Mouse (Mus musculus): ENCODE measurements around the gene Ftsj3. TPM values are rescaled to one million over a fixed set of nuclear protein-coding genes. Genes with fewer than 3 reads are reported as not detected.
"Not testable (repeated sequence)": the region's sequence is repeated elsewhere in the genome, so short reads cannot be mapped to it uniquely, and the experiment has no call there.

Ftsj3 gene
- polyA plus RNA-seq, 1 experiment from 2014 or later, result 34.1 TPM

- Histone ChIP-seq H3K27me3 (replicated peaks) (no peaks in the 10 kb centered on the region), H3K4me3 (no peak overlapping the region), H3K4me2 (no peak overlapping the region), H3K9me3 (no peaks in the 10 kb centered on the region), H3K9ac (no peak overlapping the region), H3K4me1 (peaks cover 40% of the 10 kb centered on the region), H3K27ac (no peak overlapping the region), H3K36me3 (replicated peaks) (peaks cover 30% of the 10 kb centered on the region)
- WGBS, result 86% methylated on average over 12 of the region's 15 CpGs
- no peak for ATAC-seq (replicated peaks)
Measured at GRCm38 (mm10) chr11:106267311-106267852, 11.5 kb upstream of the Ftsj3 start.

DNA sequence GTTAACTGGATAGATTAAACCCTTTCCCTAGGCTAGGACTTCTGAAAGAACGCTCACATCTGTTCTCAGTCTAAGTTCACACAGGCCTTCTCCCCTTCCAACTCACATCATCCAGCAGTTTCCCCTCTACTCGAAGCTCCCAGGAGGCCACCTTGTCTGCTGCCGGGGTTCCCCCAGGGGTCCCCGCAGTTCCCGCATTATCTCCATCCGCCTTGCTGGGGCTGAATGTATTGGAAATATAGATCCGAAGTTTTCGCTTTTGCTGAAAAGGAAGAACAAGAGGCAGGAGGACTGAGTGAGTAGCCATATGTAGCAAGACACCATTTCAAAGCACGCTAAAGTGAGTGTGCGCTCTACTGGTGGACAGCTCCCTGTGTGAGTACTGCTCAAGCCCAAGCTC lies 10.6 kb upstream of the Ftsj3 start:
- H3K27ac ChIP-seq, result no peak overlapping the region
- WGBS, result 93% methylated on average over 10 of the region's 10 CpGs
- no peak overlapping the region for H3K4me3 ChIP-seq
- H3K4me1 ChIP-seq, result peaks cover 33% of the 10 kb centered on the region
- H3K27me3 ChIP-seq (replicated peaks), result no peaks in the 10 kb centered on the region
- H3K9me3 ChIP-seq, result no peaks in the 10 kb centered on the region
- H3K36me3 ChIP-seq (replicated peaks), result peaks cover 39% of the 10 kb centered on the region
- no peak for ATAC-seq (replicated peaks)
- H3K9ac ChIP-seq, result no peak overlapping the region
- H3K4me2 ChIP-seq, result no peak overlapping the region

DNA sequence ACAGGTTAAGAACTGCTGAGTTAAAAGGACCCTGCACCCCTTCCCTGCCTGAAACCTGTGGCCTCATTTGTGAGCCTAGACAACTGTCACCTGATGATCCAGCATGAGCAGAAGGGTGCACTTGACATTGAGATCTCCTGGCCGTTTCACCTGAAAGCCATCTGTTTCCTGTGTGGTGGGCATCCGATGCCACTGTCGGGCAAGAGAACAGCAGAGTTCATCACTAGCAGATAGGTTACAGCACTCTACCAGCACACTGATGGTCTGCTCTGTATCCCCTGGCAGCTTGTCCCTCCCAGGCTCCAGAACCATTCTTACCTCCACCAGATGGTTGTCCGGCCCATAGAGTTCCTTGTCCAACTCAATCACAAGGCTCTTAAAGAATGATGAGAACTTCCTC lies 9.7 kb upstream of the Ftsj3 start:
- H3K27ac ChIP-seq, result no peak overlapping the region
- WGBS, result 96% methylated on average over 4 of the region's 4 CpGs

DNA sequence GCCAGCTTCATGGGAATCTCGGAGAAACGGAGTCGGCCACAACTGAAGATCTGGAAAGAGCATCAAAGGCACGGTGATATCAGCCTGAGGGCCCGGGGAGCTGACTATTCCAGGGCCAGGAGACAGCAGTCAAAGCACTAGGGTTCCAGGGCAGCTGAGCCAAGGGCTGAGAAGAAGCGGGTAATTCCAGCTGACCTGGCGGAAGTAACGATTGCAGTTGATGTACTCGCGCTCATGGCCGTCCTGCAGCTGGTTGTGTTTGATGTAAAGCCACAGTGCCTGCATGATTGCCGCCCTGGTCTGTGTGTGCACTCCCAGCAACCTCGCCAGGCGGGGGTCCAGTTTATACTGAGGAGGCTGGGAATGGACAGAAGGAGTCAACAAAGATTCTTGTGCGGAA lies 9.1 kb upstream of the Ftsj3 start:
- peaks cover 20% of the 10 kb centered on the region for H3K4me1 ChIP-seq
- 96% methylated on average over 15 of the region's 15 CpGs for WGBS
- H3K36me3 ChIP-seq (replicated peaks), result peaks cover 40% of the 10 kb centered on the region
- ATAC-seq (replicated peaks), result no peak
- no peak overlapping the region for H3K4me2 ChIP-seq
- H3K9me3 ChIP-seq, result no peaks in the 10 kb centered on the region
- no peak overlapping the region for H3K27ac ChIP-seq
- H3K27me3 ChIP-seq (replicated peaks), result no peaks in the 10 kb centered on the region
- H3K9ac ChIP-seq, result no peak overlapping the region
- no peak overlapping the region for H3K4me3 ChIP-seq

More for the DNA sequence above, 9.7 kb upstream of the Ftsj3 start:
- Histone ChIP-seq H3K4me2 (no peak overlapping the region), H3K9me3 (no peaks in the 10 kb centered on the region), H3K4me3 (no peak overlapping the region), H3K27me3 (replicated peaks) (no peaks in the 10 kb centered on the region), H3K9ac (no peak overlapping the region), H3K36me3 (replicated peaks) (peaks cover 40% of the 10 kb centered on the region), H3K4me1 (peaks cover 25% of the 10 kb centered on the region)
- no peak for ATAC-seq (replicated peaks)

DNA sequence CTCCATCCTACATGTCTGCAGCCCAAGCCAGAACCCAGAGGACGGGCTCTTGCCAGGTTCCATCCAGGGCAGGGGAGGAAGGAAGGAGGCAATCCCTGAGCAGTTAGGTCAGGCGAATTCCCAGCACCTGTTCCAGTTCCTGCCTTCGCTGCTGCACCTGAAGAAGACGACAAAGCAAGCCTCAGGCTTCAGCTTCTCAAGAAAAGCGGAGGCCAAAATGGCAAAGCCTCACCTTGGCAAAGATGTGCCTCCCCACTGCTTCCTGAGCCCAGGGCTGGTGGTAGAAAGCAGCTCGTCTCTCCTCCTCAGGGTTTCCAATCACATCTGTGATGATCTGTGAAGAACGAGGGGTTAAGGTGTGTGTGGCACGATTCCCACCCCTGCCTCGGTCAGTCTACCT lies 8.1 kb upstream of the Ftsj3 start:
- peaks cover 40% of the 10 kb centered on the region for H3K36me3 ChIP-seq (replicated peaks)
- H3K4me3 ChIP-seq, result no peak overlapping the region
- H3K27ac ChIP-seq, result no peak overlapping the region
- 92% methylated on average over 9 of the region's 9 CpGs for WGBS
- no peak for ATAC-seq (replicated peaks)
- no peak overlapping the region for H3K4me2 ChIP-seq
- H3K9me3 ChIP-seq, result no peaks in the 10 kb centered on the region
- H3K4me1 ChIP-seq, result peaks cover 13% of the 10 kb centered on the region
- no peak overlapping the region for H3K9ac ChIP-seq
- H3K27me3 ChIP-seq (replicated peaks), result no peaks in the 10 kb centered on the region

DNA sequence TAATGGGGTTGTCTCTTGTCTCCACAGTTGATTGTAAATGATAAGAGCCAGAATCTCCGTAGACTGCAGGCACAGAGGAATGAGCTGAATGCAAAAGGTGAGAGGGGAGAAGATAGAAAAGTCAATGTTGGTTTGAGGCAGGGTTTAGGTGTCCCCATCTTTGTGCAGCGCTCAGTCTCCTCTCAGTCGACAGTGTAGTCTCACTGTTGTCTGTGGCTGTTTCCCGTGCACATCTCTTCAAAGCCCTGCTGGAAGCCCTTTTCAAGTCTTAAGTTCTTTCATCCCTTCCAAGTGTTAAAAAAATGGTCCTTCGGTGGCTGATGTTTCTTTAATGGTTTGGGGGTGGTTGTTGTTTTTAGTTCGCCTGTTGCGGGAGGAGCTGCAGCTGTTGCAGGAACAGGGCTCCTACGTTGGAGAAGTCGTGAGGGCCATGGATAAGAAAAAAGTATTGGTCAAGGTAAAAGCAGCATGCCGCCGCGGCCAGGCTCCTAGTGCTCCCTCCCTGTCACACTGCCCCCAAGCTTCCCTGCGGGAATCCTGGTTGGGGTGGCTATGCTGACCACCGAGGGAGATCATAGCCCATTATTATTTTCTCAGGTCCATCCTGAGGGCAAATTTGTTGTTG lies 5.1 kb upstream of the Ftsj3 start:
- H3K4me2 ChIP-seq, result no peak overlapping the region
- ATAC-seq (replicated peaks), result no peak

DNA sequence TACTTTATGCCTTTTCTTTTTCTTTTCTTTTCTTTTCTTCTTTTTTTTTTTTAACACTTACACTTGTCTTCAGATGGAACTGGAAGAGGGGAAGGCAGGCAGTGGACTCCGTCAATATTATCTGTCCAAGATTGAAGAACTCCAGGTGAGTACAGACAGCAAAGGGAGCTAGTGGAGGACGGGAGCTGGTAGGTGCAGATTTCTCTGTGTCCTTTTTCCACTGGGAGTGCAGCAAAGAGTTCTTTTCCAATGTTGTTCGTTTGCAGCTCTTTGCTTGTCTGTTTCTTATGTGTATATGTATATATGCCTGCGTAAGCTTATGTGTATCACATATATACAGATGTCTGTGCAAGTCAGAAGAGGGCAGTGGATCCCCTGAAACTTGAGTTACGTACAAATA lies 896 bp upstream of the Ftsj3 start:
- Histone ChIP-seq H3K36me3 (replicated peaks) (peaks cover 20% of the 10 kb centered on the region; the same call in 1 of the 2 replicates), H3K9ac (peak overlapping the region; percentile 71), H3K4me1 (peaks cover 23% of the 10 kb centered on the region), H3K27ac (no peak overlapping the region), H3K9me3 (no peaks in the 10 kb centered on the region), H3K27me3 (replicated peaks) (no peaks in the 10 kb centered on the region), H3K4me2 (peak overlapping the region; percentile 89), H3K4me3 (peak overlapping the region; percentile 70)
- no peak for ATAC-seq (replicated peaks)
- 77% methylated on average over 5 of the region's 5 CpGs for WGBS

More for the DNA sequence above, 5.1 kb upstream of the Ftsj3 start:
- Histone ChIP-seq H3K27me3 (replicated peaks) (no peaks in the 10 kb centered on the region), H3K9ac (no peak overlapping the region), H3K4me1 (peaks cover 14% of the 10 kb centered on the region), H3K36me3 (replicated peaks) (peaks cover 38% of the 10 kb centered on the region), H3K4me3 (no peak overlapping the region), H3K27ac (no peak overlapping the region), H3K9me3 (no peaks in the 10 kb centered on the region)
- 83% methylated on average over 14 of the region's 14 CpGs for WGBS

DNA sequence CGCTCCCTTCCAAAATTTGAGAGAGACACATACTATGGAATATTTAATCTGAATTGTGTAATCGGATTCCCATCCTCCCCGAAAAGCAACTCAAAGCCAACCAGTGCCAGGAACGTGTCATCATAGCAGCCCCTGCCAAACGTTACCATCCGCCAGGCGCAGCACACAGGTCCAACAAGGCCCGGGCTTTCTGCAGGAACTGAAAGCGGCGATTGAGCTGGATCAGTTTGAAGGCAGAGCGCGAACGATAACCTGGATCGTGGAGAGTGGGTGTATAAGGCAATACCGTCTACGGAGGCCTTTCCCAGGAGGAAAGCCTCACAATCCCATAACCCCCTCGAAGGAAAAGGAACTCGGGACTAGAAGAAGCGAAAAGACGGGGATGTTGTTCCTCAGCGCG lies 705 bp downstream of the Ftsj3 start:
- peak overlapping the region; percentile 70 for H3K4me3 ChIP-seq
- peaks cover 23% of the 10 kb centered on the region for H3K4me1 ChIP-seq
- WGBS, result 4% methylated on average over 22 of the region's 22 CpGs
- H3K9ac ChIP-seq, result peak overlapping the region; percentile 42
- peaks cover 32% of the 10 kb centered on the region for H3K36me3 ChIP-seq (replicated peaks)
- peak overlapping the region; percentile 89 for H3K4me2 ChIP-seq
- no peaks in the 10 kb centered on the region for H3K9me3 ChIP-seq
- ATAC-seq (replicated peaks), result no peak; the same call in 1 of the 2 replicates
- 0 out of 2 replicates have a peak overlapping the region, but pooled peaks have one; percentile 2 for H3K27ac ChIP-seq
- H3K27me3 ChIP-seq (replicated peaks), result no peaks in the 10 kb centered on the region

GRCm38 (mm10) chr11:106254767-106255166 lies 1.1 kb downstream of the Ftsj3 start:
- Histone ChIP-seq H3K27me3 (replicated peaks) (no peaks in the 10 kb centered on the region), H3K4me1 (peaks cover 23% of the 10 kb centered on the region), H3K4me3 (peak overlapping the region; percentile 70), H3K36me3 (replicated peaks) (peaks cover 36% of the 10 kb centered on the region), H3K9ac (peak overlapping the region; percentile 42; the same call in 1 of the 2 replicates), H3K4me2 (peak overlapping the region; percentile 89), H3K9me3 (no peaks in the 10 kb centered on the region), H3K27ac (no peak overlapping the region)
- WGBS, result 25% methylated on average over 2 of the region's 2 CpGs
- no peak for ATAC-seq (replicated peaks)

DNA sequence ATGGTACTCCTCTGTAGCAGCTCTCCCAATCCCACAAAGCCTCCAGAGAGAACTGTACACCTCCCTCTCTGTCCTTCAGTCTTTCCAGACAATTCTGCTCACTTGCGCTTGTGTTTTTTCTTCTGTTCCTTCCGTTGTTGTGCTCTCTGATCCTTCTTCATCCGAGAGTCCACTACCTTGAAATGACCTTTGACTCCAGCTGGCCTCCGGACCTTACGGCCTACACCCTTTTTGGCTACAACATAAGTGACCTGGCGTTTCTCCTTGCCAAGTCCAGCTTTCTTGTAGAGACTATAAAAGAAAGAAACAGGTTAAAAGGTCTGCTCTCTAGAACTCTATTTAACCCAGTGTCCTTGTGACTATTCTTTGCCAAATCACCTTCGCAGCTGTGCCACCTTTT lies 6.6 kb downstream of the Ftsj3 start:
- 90% methylated on average over 7 of the region's 7 CpGs for WGBS
- Histone ChIP-seq H3K4me1 (no peaks in the 10 kb centered on the region), H3K36me3 (replicated peaks) (peaks cover 80% of the 10 kb centered on the region), H3K27ac (no peak overlapping the region), H3K9ac (no peak overlapping the region), H3K27me3 (replicated peaks) (no peaks in the 10 kb centered on the region), H3K4me2 (no peak overlapping the region), H3K4me3 (no peak overlapping the region), H3K9me3 (no peaks in the 10 kb centered on the region; the same call in 1 of the 2 replicates)
- no peak for ATAC-seq (replicated peaks)

- Histone ChIP-seq H3K9ac (no peak overlapping the region), H3K4me1 (no peaks in the 10 kb centered on the region), H3K4me3 (no peak overlapping the region), H3K27me3 (replicated peaks) (no peaks in the 10 kb centered on the region), H3K9me3 (no peaks in the 10 kb centered on the region; the same call in 1 of the 2 replicates), H3K4me2 (no peak overlapping the region), H3K27ac (no peak overlapping the region), H3K36me3 (replicated peaks) (peaks cover 88% of the 10 kb centered on the region)
- 93% methylated on average over 1 of the region's 1 CpGs for WGBS
- ATAC-seq (replicated peaks), result no peak
Measured at GRCm38 (mm10) chr11:106246834-106247233, 9.0 kb downstream of the Ftsj3 start.

- H3K36me3 ChIP-seq (replicated peaks), result peaks cover 54% of the 10 kb centered on the region
- not testable (repeated sequence) for H3K4me3 ChIP-seq; H3K9ac ChIP-seq; H3K27me3 ChIP-seq (replicated peaks); ATAC-seq (replicated peaks); H3K27ac ChIP-seq; H3K9me3 ChIP-seq; H3K4me2 ChIP-seq; H3K4me1 ChIP-seq
- WGBS, result 85% methylated on average over 8 of the region's 8 CpGs
Measured at GRCm38 (mm10) chr11:106233978-106234377, 21.9 kb downstream of the Ftsj3 start.

GRCm38 (mm10) chr11:106220603-106221002 lies 35.3 kb downstream of the Ftsj3 start:
- no peak for ATAC-seq (replicated peaks)
- H3K36me3 ChIP-seq (replicated peaks), result peaks cover 14% of the 10 kb centered on the region; the same call in 1 of the 2 replicates

More at GRCm38 (mm10) chr11:106220603-106221002, 35.3 kb downstream of the Ftsj3 start:
- 93% methylated on average over 3 of the region's 3 CpGs for WGBS
- Histone ChIP-seq H3K4me1 (peaks cover 36% of the 10 kb centered on the region), H3K27ac (no peak overlapping the region), H3K4me2 (no peak overlapping the region), H3K4me3 (no peak overlapping the region), H3K27me3 (replicated peaks) (no peaks in the 10 kb centered on the region), H3K9ac (no peak overlapping the region), H3K9me3 (no peaks in the 10 kb centered on the region)

Measured in midbrain, embryonic 15.5 days (tissue).